Mouse (Mus musculus) brain, adult 2 months (tissue): ENCODE measurements at regions not wholly inside any gene's neighbourhood (a gene's known extent, or its start where the extent isn't known, plus 50 kb on each side); places are given as distances from the start of the nearest gene placed in this dataset.
A peak's percentile ranks its signal among the peaks of the same experiment; 100 is the strongest.

ENCODE experiments used
- DNase-seq: peaks from one replicate; pipeline ENCODE4 v3.0.0; 2011; ENCODE audit warnings: low read depth, low spot score

GRCm38 (mm10) chr1:159398643-159399042 lies 124.9 kb upstream of the Tnr start:
- peak; percentile 64 for DNase-seq

- DNase-seq: no peak
Measured at GRCm38 (mm10) chr1:159406317-159406716, 117.3 kb upstream of the Tnr start.

- DNase-seq: no peak
Measured at GRCm38 (mm10) chr1:159406781-159407180, 116.8 kb upstream of the Tnr start.

- DNase-seq: peak; percentile 84
Measured at GRCm38 (mm10) chr1:159413374-159413773, 110.2 kb upstream of the Tnr start.

- no peak for DNase-seq
Measured at GRCm38 (mm10) chr1:159415656-159416055, 107.9 kb upstream of the Tnr start.

GRCm38 (mm10) chr1:159417176-159417575 lies 106.4 kb upstream of the Tnr start:
- no peak for DNase-seq

- DNase-seq: no peak
Measured at GRCm38 (mm10) chr1:159419301-159419965, 104.1 kb upstream of the Tnr start.

GRCm38 (mm10) chr1:159420189-159420588 lies 103.4 kb upstream of the Tnr start:
- DNase-seq: no peak

- DNase-seq: peak; percentile 91
Measured at GRCm38 (mm10) chr1:159423694-159424093, 99.9 kb upstream of the Tnr start.

- no peak for DNase-seq
Measured at GRCm38 (mm10) chr1:159429926-159430325, 93.6 kb upstream of the Tnr start.

- no peak for DNase-seq
Measured at GRCm38 (mm10) chr1:159433521-159433920, 90.0 kb upstream of the Tnr start.

- no peak for DNase-seq
Measured at GRCm38 (mm10) chr1:159440770-159441169, 82.8 kb upstream of the Tnr start.

GRCm38 (mm10) chr1:159444093-159444492 lies 79.5 kb upstream of the Tnr start:
- DNase-seq: no peak

GRCm38 (mm10) chr1:159445465-159445864 lies 78.1 kb upstream of the Tnr start:
- DNase-seq: no peak

- DNase-seq: peak; percentile 27
Measured at GRCm38 (mm10) chr1:159451462-159451861, 72.1 kb upstream of the Tnr start.

GRCm38 (mm10) chr1:159460876-159461275 lies 62.7 kb upstream of the Tnr start:
- DNase-seq: no peak

- DNase-seq: no peak
Measured at GRCm38 (mm10) chr1:159470941-159471340, 52.6 kb upstream of the Tnr start.
